Comparison of ENCODE assay signal across 42 mouse cellular contexts in the genomic region with DNA sequence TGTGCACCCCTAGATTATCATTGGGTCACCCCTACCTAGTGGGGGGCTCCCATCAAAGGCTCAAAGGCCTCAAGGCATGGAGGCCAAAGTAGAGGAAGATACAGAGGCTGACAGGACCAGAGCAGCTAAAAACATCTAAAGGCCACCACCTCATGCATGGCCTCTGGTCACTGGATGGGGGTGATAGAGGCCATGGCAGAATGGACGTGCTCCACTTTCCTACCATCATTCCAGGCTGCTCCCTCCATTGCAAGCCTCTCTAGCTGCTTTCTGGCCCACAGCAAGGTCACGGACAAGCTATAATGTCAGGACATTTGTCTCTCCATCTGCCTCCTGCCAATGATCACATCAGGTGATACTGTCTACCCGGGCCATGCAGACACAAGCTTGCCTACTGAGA. TPM values are rescaled to one million over a fixed set of nuclear protein-coding genes. Genes with fewer than 3 reads are reported as not detected.
"Had no signal": no experiment of that assay in that cellular context is flagged by ENCODE, and none has a peak within 500 bp of the region (broad histone marks: within the 10 kb centered on the region; RNA-seq: fewer than 3 reads in every experiment).

No protein-coding gene starts in this region.

- H3K36me3 ChIP-seq: intestine, embryonic 15.5 days had no signal

- H3K9ac ChIP-seq: heart, embryonic 12.5 days; heart, embryonic 13.5 days; heart, embryonic 15.5 days; hindbrain, embryonic 12.5 days; hindbrain, embryonic 13.5 days; hindbrain, embryonic 14.5 days; hindbrain, embryonic 15.5 days; intestine, embryonic 15.5 days; kidney, embryonic 15.5 days had no signal

- DNase-seq: heart, postnatal 10 days; heart, postnatal 14 days; heart, postnatal 36 days; heart, postnatal 4 days; kidney, adult 11 months; kidney, adult 18-20 months; kidney, adult 2 months; kidney, adult 8-10 months; kidney, adult 9 months; kidney, postnatal 10 days; kidney, postnatal 14 days; kidney, postnatal 25 days; kidney, postnatal 36 days; kidney, postnatal 4 days; layer of hippocampus, adult 9-11 months; layer of hippocampus, postnatal 36 days had no signal

- H3K9me3 ChIP-seq: heart, embryonic 10.5 days; heart, embryonic 12.5 days; heart, embryonic 13.5 days; heart, embryonic 15.5 days; hindbrain, embryonic 10.5 days; hindbrain, embryonic 12.5 days; hindbrain, embryonic 13.5 days; hindbrain, embryonic 15.5 days; intestine, embryonic 15.5 days; kidney, embryonic 15.5 days had no signal

- H3K27ac ChIP-seq: heart, embryonic 10.5 days; heart, embryonic 13.5 days; heart, embryonic 15.5 days; hindbrain, embryonic 10.5 days; hindbrain, embryonic 12.5 days; hindbrain, embryonic 13.5 days; hindbrain, embryonic 14.5 days; hindbrain, embryonic 15.5 days; hindbrain, postnatal 0 days; intestine, embryonic 15.5 days; kidney, embryonic 15.5 days; kidney, postnatal 0 days; layer of hippocampus, adult 2 months had no signal

- H3K27me3 ChIP-seq: heart, embryonic 12.5 days; heart, embryonic 13.5 days; heart, embryonic 15.5 days; hindbrain, embryonic 12.5 days; hindbrain, embryonic 13.5 days; hindbrain, embryonic 15.5 days; intestine, embryonic 15.5 days; kidney, embryonic 15.5 days had no signal

- H3K4me3 ChIP-seq: heart, embryonic 10.5 days; heart, embryonic 12.5 days; heart, embryonic 13.5 days; heart, embryonic 15.5 days; hindbrain, embryonic 10.5 days; hindbrain, embryonic 12.5 days; hindbrain, embryonic 13.5 days; hindbrain, embryonic 15.5 days; intestine, embryonic 15.5 days; kidney, embryonic 15.5 days; layer of hippocampus, adult 2 months had no signal

- ATAC-seq: hindbrain, embryonic 16.5 days; hindbrain, postnatal 0 days; inflammation-experienced regulatory T-cells, adult 6 months; intestine, embryonic 15.5 days; intestine, embryonic 16.5 days; intestine, postnatal 0 days had no signal

- H3K4me2 ChIP-seq: heart, embryonic 11.5 days; heart, embryonic 12.5 days; heart, embryonic 13.5 days; heart, embryonic 15.5 days; hindbrain, embryonic 12.5 days; hindbrain, embryonic 13.5 days; hindbrain, embryonic 14.5 days; hindbrain, embryonic 15.5 days; intestine, embryonic 15.5 days; kidney, embryonic 15.5 days had no signal

RNA-seq across cellular contexts. Expression of gene 4933405L10Rik, which starts 4.8 kb away (rescaled TPM):
- polyA plus RNA-seq: heart, embryonic 10.5 days; heart, embryonic 12.5 days; heart, embryonic 13.5 days; heart, embryonic 14.5 days; heart, embryonic 15.5 days; heart, embryonic 16.5 days; heart, postnatal 0 days; inflammation-experienced regulatory T-cells, adult 6 months; intestine, embryonic 14.5 days; intestine, embryonic 16.5 days; intestine, postnatal 0 days; kidney, embryonic 14.5 days; kidney, embryonic 16.5 days; large intestine, adult 2 months had no signal
